Mouse (Mus musculus) hindlimb bud, embryonic 11.5 days (tissue): ENCODE measurements around the gene Efna5.

Experiments used
- DNase-seq: peaks from one replicate; pipeline ENCODE4 v3.0.0-alpha.2; 2012; ENCODE audit warnings: low read depth, low spot score; ENCODE audit errors: extremely low spot score

Efna5 gene

DNA sequence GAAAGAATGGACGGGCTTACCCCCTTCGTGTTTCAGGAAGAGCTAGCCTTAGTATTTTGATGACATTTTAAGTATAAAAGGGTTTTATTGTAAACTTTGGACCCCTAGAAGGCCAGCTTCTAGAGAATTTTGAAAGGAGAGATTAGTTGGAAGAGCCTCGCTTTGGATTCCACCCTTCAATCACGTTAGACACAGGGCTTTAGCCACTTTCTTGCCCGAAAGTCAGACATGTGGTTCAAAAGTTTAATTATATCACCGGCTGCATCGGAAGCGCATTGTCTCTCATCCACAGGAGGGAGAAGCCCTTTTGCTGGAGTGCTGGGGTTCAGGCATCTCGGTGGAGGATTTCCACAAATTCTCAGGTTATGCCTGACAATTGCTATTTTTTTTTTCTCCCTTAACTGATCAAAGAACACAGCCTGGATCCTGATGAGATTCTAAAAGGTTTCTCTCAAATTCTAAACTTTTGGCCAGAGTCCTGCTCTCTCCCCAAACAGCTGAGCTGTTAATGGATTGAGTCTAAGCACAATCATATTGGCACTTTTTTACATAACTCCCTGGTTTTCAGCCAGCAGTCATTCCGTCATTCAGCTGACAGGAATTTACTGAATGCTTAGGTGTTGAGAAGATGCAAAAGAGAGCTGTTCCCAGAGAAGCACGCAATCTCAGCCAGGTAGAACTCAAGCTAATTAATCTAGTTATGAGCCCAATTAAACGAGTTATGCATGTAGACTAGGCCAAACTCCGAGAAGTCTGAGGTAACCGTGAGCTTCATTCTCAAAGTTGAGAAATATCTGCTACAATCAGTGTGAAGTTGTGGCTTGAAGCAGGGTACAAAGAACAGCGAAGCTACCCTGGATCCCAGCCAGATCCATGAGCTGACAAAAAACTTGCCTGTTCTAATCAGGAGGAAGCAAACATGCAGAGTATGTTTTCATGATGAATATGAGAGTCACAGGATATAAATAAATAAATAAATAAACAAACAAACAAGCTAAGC lies 91.5 kb downstream of the Efna5 start:
- DNase-seq, result no peak

DNA sequence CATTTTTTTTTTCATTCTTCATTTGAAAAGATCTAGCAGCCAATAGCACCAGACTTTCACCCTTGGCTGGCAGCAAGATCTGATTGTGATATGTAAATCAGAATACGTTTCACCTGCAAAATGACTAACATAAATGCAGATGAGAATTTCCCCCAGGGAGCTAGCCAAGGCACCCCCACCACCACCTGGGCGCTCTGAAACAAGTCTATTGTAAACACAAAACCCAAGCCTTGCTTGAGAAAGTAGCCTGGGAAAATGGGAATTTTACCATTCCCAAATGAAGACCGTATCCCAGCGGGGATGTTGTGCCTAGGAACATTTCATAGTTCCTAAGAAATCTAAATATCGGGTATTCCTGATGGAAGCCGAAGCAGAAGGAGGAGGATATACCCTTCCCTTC lies 92.3 kb downstream of the Efna5 start:
- no peak for DNase-seq

DNA sequence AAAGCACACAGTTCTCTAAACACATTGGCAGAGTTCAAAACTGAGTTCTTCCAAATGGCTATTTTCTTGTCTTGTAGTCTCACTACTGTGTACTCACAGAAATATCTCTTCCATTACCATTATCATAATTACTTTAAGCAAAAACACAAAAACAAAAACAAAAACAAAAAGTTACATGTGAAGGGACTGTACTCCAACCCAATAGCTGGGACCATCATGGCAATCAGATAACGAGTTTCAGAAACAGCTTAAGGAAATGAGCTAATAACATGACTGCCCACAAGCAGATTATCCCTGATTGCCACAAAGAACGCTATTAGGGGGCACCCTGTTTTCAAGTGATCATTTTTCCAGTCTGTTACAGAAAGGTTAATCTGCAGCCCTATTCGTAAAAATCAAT lies 93.3 kb downstream of the Efna5 start:
- no peak for DNase-seq

DNA sequence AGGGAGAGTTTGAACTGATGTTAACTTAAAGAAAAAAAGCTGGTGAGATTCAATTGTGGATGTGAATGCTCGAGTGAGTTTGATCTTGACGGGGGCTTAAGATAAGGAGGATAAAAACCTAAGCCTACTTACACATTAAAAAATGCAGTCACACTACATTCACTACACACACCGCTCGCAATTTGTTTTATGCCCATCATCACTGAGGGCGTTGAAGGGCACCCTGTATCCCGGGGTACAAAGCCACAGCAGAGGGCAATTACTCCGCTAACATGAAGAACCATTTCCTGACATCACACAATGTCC lies 94.6 kb downstream of the Efna5 start:
- no peak for DNase-seq

DNA sequence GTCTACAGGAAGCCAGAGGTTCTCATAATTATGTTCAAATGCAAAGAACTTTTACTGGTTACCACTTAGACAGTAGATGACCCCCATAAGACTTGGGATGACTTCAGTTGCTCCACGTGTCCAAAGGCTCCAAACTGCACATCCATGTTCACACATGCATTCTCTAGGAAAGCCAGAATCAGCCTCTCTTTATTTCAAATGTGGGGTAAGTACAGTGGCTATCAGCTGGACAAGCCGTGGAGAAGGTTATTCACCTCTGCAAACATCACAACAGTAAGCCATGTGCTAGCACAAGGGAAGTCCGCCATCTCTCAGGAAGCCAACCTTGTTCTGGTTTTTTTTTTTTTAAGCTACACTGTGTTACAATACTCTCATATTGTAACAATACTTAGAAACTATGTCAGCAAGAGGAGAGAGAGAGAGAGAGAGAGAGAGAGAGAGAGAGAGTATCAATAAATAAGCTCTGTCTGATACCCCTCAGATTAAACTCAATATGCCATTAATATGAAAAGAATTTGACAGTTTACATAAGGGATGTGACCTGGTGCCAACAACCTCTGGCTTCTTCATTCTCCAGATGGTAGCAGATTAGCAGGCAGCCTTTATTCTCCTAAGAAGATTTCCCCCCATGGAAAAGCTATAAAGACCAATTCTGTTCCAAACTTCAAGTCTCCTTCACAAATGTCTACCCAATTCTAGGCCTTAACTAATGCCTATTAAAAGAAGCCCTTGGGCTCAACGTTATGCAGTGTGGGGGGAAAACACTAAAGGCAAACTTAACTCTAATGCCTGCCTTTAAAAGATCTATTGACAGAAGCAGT lies 95.1 kb downstream of the Efna5 start:
- no peak for DNase-seq

DNA sequence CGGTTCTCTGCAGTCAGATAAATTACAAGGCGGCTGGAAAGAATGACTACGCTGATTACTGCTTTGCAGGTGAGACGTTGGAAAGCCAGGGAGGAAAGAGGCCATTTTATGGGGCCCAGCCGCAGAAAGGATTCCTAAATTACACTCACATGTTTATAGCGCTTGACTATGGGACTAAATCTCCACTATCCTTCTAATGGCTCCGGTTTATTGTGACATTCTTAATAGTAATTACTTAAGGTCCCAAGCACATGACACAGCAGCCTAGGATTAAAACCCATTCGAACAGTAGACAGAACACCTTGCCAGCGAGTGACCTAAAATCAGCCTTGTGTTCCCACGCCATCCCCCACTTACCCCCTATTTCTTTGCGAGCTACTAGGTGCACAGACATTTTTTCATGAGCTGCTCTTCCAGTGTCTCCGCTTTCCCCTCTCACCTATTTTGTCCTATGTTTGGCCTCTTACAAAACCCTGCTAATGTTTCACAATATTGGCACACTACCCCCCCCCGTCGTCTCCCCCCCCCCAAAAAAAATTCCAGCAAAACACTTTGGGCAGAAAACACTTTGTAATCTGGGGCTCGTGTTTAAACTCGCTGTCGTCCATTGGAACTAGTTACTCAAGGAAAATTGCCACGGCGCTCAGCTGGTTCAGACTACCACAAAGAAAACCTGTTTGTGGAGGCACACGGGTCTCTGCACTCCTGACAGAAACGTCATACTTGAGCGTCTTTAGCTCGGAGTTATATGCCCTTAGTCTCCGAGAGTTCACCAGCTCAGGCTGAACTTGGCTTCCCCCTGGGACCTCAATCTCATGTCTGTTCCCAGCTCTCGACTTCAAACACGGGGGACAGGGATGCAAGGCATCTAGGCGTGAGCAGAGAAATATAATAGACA lies 96.6 kb downstream of the Efna5 start:
- DNase-seq, result peak; percentile 44

DNA sequence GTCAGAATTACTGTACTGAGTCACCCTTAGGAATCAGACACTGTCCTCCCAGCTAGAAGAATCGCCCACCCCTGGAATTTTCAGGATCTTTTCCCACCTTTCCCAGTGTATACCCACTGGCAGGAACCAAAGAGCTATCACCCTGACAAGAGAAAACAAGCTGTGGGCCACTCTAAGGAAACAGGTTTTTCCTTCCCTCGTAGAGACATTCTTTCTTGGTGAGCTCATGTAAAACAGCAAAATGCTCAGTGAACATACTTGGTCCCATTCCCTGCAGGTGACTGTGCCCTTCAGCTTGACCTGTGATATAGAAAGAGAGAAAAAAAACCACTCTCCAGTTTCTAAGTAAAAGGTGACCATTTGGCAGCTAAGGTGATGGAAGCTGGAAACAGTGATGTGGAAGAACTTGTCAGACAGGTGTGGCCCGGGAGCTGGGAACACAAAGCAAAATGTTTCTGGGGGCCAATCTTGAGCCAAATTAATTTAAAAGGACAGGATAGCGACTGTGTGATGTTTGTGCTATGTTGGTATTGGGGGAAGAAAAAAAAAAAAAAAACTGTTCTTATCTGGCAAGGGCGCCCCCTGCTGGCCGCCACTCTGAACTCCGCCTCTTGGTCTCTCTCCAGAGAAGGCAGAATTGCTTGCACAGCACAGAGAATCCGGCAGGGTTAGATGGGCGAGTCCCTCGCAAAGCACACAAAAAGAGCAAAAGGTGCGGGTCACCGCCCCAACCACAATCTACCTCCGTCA lies 97.4 kb downstream of the Efna5 start:
- DNase-seq, result peak; percentile 56

DNA sequence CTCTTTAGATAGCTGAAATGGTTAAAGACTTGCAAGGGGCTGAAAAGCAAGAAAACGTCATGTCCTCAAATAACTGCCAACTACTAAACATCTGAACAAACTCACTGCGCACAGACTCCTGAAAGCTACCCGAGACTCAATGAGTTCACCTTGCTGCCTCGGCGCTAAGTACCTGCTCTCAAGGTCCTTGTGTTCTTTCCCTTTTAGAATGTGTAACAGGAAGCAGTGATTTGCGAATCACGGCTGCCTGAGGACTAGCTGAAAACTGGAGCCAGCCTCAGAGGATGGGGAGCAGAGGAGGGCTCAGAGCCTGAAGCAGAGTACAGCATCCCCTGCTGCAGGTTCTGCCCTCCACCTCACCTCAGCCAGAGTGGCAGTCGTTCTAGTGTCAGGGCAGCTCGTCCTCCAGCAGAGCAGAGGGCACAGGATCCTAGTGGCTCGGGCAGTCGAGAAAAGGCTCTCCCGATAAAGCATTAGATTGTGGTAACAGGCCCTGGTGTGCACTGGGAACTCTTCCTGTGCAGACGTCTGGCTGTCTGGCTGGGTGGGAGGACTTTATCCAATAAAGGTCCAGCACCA lies 98.2 kb downstream of the Efna5 start:
- DNase-seq, result no peak

DNA sequence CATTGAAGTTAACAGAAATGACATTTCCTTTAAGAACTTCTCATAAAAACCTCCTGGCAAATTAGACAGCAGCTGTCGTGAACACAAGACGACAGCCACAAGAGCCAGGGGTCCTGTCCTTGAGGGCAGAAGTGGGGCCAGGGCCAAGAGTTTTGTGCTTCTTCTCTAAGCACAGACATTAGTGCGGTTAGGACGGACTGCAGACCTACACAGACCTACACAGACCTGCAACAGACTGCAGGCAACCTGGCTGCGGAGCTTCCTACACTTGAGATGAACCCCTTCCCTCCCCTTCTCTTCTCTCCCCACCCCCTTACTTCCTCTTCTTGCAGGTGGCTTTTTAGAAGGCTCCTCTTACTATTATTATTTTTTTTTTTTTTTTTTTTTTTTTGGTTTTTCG lies 100.0 kb downstream of the Efna5 start:
- no peak for DNase-seq

DNA sequence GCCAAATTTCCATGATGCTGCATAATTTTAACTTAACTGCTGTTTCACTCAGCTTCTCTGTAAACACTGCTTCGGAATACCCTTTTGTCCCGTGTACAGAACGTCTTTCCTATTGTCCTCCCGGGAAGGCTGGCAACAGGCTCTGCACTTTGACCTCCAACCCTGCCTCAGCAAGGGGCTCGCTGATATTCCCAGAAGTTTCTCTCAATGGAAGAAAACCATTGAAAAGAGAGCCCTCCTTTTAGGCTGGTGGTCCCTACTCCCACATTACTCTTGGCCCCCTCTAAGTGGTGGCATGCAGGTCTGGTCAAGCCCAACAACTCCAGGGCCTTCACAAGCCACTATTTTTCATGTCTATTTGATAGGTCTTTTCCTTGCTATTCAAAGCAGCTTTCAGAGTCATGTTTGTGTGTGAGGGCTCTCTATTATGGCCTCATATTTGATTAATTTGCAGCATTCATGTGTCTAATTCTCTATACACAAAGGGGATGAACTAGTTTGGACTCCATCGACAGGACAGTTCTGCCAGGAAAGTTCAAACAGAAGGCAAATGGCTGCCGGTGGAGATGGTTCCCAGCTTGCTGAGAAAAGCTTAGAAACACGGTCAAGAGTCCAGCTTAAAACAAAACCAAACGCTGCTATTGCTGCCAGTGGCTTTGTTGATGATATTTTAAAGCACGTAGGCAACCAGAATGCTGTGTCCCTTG lies 103.1 kb downstream of the Efna5 start:
- no peak for DNase-seq

DNA sequence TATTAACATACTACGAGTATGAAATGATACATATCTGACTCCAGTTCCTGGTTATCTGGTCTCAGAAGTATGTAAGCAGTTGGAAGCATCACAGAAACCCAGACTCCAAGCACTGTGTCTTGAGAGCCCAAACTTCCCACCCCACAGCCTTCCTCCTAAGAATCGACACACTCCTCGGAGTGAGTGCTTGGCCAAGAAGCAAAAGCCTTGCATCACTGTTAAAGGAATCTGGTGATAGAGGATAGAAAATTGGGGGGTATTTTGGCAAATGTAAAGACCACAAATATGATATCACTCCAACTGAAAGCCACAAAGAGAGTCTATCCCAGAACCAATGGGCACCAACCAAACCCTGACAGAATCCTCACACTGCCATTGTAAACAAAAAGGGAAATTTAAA lies 104.4 kb downstream of the Efna5 start:
- DNase-seq, result no peak

DNA sequence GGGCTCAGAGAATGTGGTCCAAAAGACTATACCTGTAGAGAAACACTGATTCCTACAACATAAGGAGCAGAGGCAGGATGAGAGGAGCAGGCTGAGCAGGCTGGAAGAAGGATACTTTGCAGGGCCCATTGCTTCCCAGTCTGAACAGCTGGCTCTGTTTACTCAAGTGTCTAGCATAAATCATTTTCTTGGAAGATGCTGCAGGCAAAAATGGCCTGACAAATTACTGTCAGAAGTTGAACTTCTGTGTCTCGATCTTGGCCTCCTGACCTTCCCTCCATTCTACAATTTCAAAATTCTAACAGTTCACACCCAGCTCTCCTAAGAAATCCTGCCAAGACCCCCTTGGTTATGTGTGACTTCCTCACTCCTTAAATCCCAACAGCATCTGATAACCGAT lies 105.1 kb downstream of the Efna5 start:
- no peak for DNase-seq

DNA sequence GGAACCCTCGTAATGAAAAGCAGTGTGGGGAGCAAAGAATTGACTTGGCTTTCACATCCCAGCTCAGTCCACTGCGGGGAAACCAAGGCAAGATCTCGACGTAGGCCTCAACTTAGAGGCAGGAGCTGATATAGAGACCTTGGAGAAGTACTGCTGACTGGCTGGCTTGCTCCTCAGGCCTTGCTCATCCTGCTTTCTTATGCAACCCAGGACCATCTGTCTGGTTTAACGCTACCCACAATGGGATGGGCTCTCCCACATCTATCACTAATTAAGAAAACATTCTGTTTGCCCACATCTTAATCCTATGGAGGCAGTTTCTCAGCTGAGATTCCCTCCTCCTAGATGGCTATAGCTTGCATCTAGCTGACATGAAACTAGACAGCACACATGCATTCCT lies 105.7 kb downstream of the Efna5 start:
- no peak for DNase-seq

DNA sequence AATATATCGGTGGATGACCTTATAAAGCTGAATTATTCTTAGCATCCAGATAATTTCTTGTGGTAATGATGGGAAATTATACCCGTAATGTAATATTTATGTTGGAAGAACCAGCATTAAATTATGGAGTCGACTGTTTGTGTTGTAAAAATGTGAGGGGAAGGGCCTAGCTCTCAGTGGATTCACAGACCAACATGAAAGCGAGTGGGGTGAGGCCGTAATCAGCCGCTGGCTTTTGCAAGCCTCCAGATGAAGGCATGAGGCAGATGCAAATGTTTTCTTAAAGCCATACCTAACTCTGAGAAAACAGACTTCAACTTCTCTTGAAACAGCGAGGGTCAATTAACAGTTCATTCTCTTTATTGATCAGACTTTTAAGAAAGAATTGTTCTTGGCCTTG lies 106.4 kb downstream of the Efna5 start:
- DNase-seq, result no peak

DNA sequence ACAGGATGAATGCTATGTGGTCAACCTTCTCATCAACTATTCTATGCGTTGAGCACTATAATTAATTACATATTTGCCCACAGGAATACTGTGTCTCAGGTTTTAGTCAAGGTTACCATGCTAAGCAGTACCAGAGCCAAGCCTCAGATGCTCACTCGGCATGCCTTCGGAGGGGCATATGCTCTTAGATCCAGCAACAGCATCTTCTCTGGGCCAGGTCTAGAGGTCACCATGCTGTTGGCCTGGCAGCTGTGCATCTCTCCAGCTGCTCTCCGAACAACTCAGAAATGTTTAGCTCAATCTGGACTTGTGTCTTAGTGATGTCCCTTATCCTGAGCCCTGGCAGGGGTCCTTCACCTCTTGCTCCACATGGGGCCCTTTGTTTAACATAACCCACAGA lies 114.4 kb downstream of the Efna5 start:
- DNase-seq, result no peak

DNA sequence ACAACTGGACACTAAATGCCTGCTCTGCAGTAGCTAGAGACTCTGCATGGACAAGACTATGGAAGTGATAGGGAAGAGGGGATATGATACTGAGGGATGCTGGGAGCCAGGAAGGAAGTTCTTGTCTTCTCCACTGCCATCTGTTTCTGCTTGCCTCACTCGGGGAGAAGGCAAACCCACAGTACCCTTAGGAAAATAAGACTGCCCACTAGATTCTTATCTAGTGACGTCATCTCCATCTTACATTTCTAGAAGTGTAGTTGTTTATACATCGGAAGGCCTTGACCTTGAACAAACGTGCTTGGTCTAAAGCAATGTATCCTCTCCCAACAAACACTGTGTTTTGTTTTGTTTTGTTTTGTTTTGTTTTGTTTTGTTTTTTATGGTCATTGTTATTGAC lies 116.0 kb downstream of the Efna5 start:
- DNase-seq, result no peak

DNA sequence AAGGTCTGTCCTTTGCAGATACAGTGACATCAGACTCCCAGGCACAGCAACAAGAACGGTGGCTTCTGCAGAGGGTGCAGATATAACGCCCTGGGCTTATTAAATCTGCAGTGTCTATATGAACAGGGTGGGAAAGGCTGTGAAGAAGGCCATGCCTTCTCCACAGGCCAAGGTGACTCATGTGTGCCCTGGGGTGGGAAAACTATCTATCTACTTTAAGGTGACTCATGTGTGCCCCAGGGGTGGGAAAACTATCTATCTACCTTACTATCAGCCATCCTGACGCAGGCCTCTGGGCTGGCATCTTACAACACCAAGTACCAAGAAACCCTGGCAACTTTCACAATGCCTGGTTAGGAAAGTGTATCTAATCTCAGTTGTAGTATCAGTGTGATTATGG lies 124.2 kb downstream of the Efna5 start:
- DNase-seq, result no peak

DNA sequence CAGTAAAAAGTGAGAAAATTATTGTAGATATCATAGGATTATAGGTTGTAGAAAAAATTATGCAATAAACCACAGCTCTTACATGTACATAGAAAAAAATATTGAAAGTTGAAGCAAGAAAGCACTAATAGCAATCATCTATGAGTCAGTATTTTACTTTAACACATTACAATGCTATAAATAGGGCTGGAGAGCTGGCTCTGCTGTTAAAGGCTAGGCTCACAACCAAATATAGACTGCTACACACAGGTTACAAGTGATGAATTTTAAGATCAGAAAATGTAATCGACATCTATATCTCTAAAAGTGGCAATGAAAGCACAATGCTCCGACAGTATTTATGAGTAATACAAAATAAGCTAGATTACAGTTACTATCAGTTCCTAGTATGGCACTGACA lies 125.5 kb downstream of the Efna5 start:
- DNase-seq, result no peak

DNA sequence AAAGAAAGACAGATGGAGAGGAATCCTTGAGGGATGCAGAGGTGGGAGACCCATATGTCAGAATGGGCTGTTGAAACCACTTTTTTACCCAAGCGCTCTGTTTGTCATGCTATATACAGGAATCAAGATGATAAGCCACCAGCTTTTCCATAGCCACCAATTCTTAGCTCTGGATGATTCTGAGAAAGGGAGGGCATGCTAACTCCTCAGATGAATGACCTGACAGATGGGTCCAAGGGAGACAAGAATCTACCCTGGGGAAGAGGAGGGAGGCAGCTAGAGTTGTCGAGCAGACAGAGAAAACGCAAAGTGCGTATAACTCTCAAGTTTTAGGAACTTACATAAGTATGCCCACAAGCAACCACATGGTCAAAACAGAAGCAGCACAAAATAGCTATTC lies 126.5 kb downstream of the Efna5 start:
- no peak for DNase-seq
